Mouse (Mus musculus): ENCODE data around the gene Gm44511. TPM values are rescaled to one million over a fixed set of nuclear protein-coding genes. Genes with fewer than 3 reads are reported as not detected.
"Not testable (repeated sequence)": the region's sequence is repeated elsewhere in the genome, so short reads cannot be mapped to it uniquely, and the experiment has no call there.

Gene Gm44511
- polyA plus RNA-seq, 1 experiment from 2014 or later = not detected

- ATAC-seq (ENCODE audit: insufficient number of reproducible peaks, low FRiP score, low TSS enrichment, low read depth) = no peak
- Histone ChIP-seq H3K4me1 (no peaks in the 10 kb centered on the region), H3K27me3 (no peaks in the 10 kb centered on the region), H3K36me3 (no peaks in the 10 kb centered on the region), H3K4me2 (replicated peaks) (no peak overlapping the region), H3K27ac (replicated peaks) (no peak overlapping the region), H3K9ac (no peak overlapping the region), H3K9me3 (replicated peaks) (no peaks in the 10 kb centered on the region), H3K4me3 (replicated peaks) (no peak overlapping the region)
- WGBS = 72% methylated on average over 4 of the region's 4 CpGs
Observed at GRCm38 (mm10) chr6:128818083-128818802, 7.9 kb downstream of the Gm44511 start.

GRCm38 (mm10) chr6:128808532-128808931 is 17.6 kb downstream of the Gm44511 start:
- WGBS = 80% methylated on average over 5 of the region's 5 CpGs
- H3K27ac ChIP-seq (replicated peaks) = no peak overlapping the region
- no peaks in the 10 kb centered on the region for H3K27me3 ChIP-seq
- H3K4me2 ChIP-seq (replicated peaks) = no peak overlapping the region
- H3K36me3 ChIP-seq = no peaks in the 10 kb centered on the region
- no peaks in the 10 kb centered on the region for H3K9me3 ChIP-seq (replicated peaks)
- no peak for ATAC-seq (ENCODE audit: insufficient number of reproducible peaks, low FRiP score, low TSS enrichment, low read depth)
- H3K4me1 ChIP-seq = no peaks in the 10 kb centered on the region
- no peak overlapping the region for H3K9ac ChIP-seq
- no peak overlapping the region for H3K4me3 ChIP-seq (replicated peaks)

GRCm38 (mm10) chr6:128807021-128807420 is 19.1 kb downstream of the Gm44511 start:
- no peak for ATAC-seq (ENCODE audit: insufficient number of reproducible peaks, low FRiP score, low TSS enrichment, low read depth)
- Histone ChIP-seq H3K9me3 (replicated peaks) (no peaks in the 10 kb centered on the region), H3K36me3 (no peaks in the 10 kb centered on the region), H3K27ac (replicated peaks) (no peak overlapping the region), H3K4me3 (replicated peaks) (no peak overlapping the region), H3K4me1 (0 out of 2 replicates have a peak, but pooled peaks cover 3% of the 10 kb centered on the region), H3K27me3 (no peaks in the 10 kb centered on the region), H3K9ac (no peak overlapping the region), H3K4me2 (replicated peaks) (no peak overlapping the region)
- 69% methylated on average over 3 of the region's 3 CpGs for WGBS

GRCm38 (mm10) chr6:128804823-128805640 is 21.1 kb downstream of the Gm44511 start:
- H3K9ac ChIP-seq; H3K27ac ChIP-seq (replicated peaks); H3K4me1 ChIP-seq; H3K27me3 ChIP-seq; ATAC-seq (ENCODE audit: insufficient number of reproducible peaks, low FRiP score, low TSS enrichment, low read depth); H3K4me3 ChIP-seq (replicated peaks); H3K36me3 ChIP-seq; H3K4me2 ChIP-seq (replicated peaks); H3K9me3 ChIP-seq (replicated peaks): not testable (repeated sequence)
- 66% methylated on average over 7 of the region's 7 CpGs for WGBS

GRCm38 (mm10) chr6:128802999-128803857 is 22.9 kb downstream of the Gm44511 start:
- no peaks in the 10 kb centered on the region for H3K9me3 ChIP-seq (replicated peaks)
- H3K36me3 ChIP-seq = no peaks in the 10 kb centered on the region
- H3K9ac ChIP-seq = 0 out of 2 replicates have a peak overlapping the region, but pooled peaks have one; percentile 26
- peak; percentile 95 for ATAC-seq (ENCODE audit: insufficient number of reproducible peaks, low FRiP score, low TSS enrichment, low read depth)
- H3K27ac ChIP-seq (replicated peaks) = peak overlapping the region; percentile 84; the same call in 1 of the 2 replicates
- peak overlapping the region; percentile 61 for H3K4me2 ChIP-seq (replicated peaks)
- peaks cover 10% of the 10 kb centered on the region for H3K4me1 ChIP-seq
- 7% methylated on average over 26 of the region's 26 CpGs for WGBS
- peak overlapping the region; percentile 51 for H3K4me3 ChIP-seq (replicated peaks)
- H3K27me3 ChIP-seq = no peaks in the 10 kb centered on the region

GRCm38 (mm10) chr6:128802557-128802956 is 23.6 kb downstream of the Gm44511 start:
- Histone ChIP-seq H3K27ac (replicated peaks) (peak overlapping the region; percentile 84), H3K27me3 (no peaks in the 10 kb centered on the region), H3K4me2 (replicated peaks) (peak overlapping the region; percentile 61), H3K9ac (0 out of 2 replicates have a peak overlapping the region, but pooled peaks have one; percentile 26), H3K4me1 (peaks cover 17% of the 10 kb centered on the region), H3K4me3 (replicated peaks) (peak overlapping the region; percentile 51), H3K36me3 (no peaks in the 10 kb centered on the region), H3K9me3 (replicated peaks) (no peaks in the 10 kb centered on the region)
- WGBS = 9% methylated on average over 10 of the region's 10 CpGs
- peak; percentile 49; the same call in 1 of the 2 replicates for ATAC-seq (ENCODE audit: insufficient number of reproducible peaks, low FRiP score, low TSS enrichment, low read depth)

- H3K27ac ChIP-seq (replicated peaks); H3K4me2 ChIP-seq (replicated peaks); ATAC-seq (ENCODE audit: insufficient number of reproducible peaks, low FRiP score, low TSS enrichment, low read depth); H3K27me3 ChIP-seq; H3K9ac ChIP-seq; H3K9me3 ChIP-seq (replicated peaks); H3K36me3 ChIP-seq; H3K4me3 ChIP-seq (replicated peaks): not testable (repeated sequence)
- WGBS = 70% methylated on average over 5 of the region's 5 CpGs
- peaks cover 17% of the 10 kb centered on the region for H3K4me1 ChIP-seq
Observed at GRCm38 (mm10) chr6:128800696-128801095, 25.4 kb downstream of the Gm44511 start.

GRCm38 (mm10) chr6:128799896-128800270 is 26.2 kb downstream of the Gm44511 start:
- Histone ChIP-seq H3K4me1 (peaks cover 17% of the 10 kb centered on the region), H3K36me3 (no peaks in the 10 kb centered on the region), H3K27me3 (no peaks in the 10 kb centered on the region), H3K9ac (no peak overlapping the region), H3K27ac (replicated peaks) (no peak overlapping the region), H3K4me2 (replicated peaks) (peak overlapping the region; percentile 55), H3K9me3 (replicated peaks) (no peaks in the 10 kb centered on the region), H3K4me3 (replicated peaks) (peak overlapping the region; percentile 66)
- 16% methylated on average over 7 of the region's 7 CpGs for WGBS
- no peak for ATAC-seq (ENCODE audit: insufficient number of reproducible peaks, low FRiP score, low TSS enrichment, low read depth)

GRCm38 (mm10) chr6:128799144-128799895 is 26.8 kb downstream of the Gm44511 start:
- peak; percentile 74 for ATAC-seq (ENCODE audit: insufficient number of reproducible peaks, low FRiP score, low TSS enrichment, low read depth)
- under 1% methylated on average over 49 of the region's 49 CpGs for WGBS
- H3K36me3 ChIP-seq; H3K9me3 ChIP-seq (replicated peaks); H3K27me3 ChIP-seq: not testable (repeated sequence)
- H3K9ac ChIP-seq = peak overlapping the region; percentile 57
- H3K4me1 ChIP-seq = peaks cover 17% of the 10 kb centered on the region
- peak overlapping the region; percentile 66 for H3K4me3 ChIP-seq (replicated peaks)
- H3K4me2 ChIP-seq (replicated peaks) = peak overlapping the region; percentile 59
- H3K27ac ChIP-seq (replicated peaks) = peak overlapping the region; percentile 92

- under 1% methylated on average over 20 of the region's 20 CpGs for WGBS
- not testable (repeated sequence) for H3K27me3 ChIP-seq; H3K9me3 ChIP-seq (replicated peaks); H3K36me3 ChIP-seq
- ATAC-seq (ENCODE audit: insufficient number of reproducible peaks, low FRiP score, low TSS enrichment, low read depth) = peak; percentile 62; the same call in 1 of the 2 replicates
- H3K4me1 ChIP-seq = peaks cover 17% of the 10 kb centered on the region
- H3K27ac ChIP-seq (replicated peaks) = peak overlapping the region; percentile 92
- peak overlapping the region; percentile 66 for H3K4me3 ChIP-seq (replicated peaks)
- peak overlapping the region; percentile 57 for H3K9ac ChIP-seq
- peak overlapping the region; percentile 59 for H3K4me2 ChIP-seq (replicated peaks)
Observed at GRCm38 (mm10) chr6:128798772-128799143, 27.4 kb downstream of the Gm44511 start.

Data from embryonic facial prominence, embryonic 15.5 days (tissue).